Mouse (Mus musculus): ENCODE results near the gene Atg4c.

- TF ChIP-seq POLR2AphosphoS5 (IDR thresholded peaks at IDR 0.05; ENCODE audit: insufficient replicate concordance, low read depth, low read length) (no peak), CTCF (IDR thresholded peaks at IDR 0.05; ENCODE audit: low read depth, low read length) (no peak), TAL1 (conservative IDR thresholded peaks at IDR 0.05; ENCODE audit: low read depth, low read length) (no peak)
Observed at GRCm38 (mm10) chr4:99227226-99227625, 33.5 kb downstream of the Atg4c start.
